Mouse (Mus musculus): Measurements from ENCODE around the gene Atp5d. TPM values are rescaled to one million over a fixed set of nuclear protein-coding genes. Genes with fewer than 3 reads are reported as not detected.

The Atp5d gene
- total and polyA plus RNA-seq, 2 experiments from 2014 or later, result 972 to 1,858 TPM

GRCm38 (mm10) chr10:80114341-80115284 is 23.8 kb upstream of the Atp5d start:
- 2% methylated on average over 27 of the region's 27 CpGs for WGBS
- peak; percentile 92 for DNase-seq (ENCODE audit: low spot score)
- peak overlapping the region; percentile 61 for H3K4me2 ChIP-seq (ENCODE audit: low read depth, low read length)
- TF ChIP-seq EP300 (IDR thresholded peaks at IDR 0.05; ENCODE audit: low read depth) (no peak), CTCF (IDR thresholded peaks at IDR 0.05; ENCODE audit: low read depth) (peak; percentile 99)
- peak overlapping the region; percentile 64 for H3K9ac ChIP-seq (replicated peaks; ENCODE audit: low read depth, low read length)
- no peaks in the 10 kb centered on the region for H3K27me3 ChIP-seq (ENCODE audit: control insufficient read depth, insufficient read depth, low read length)
- H3K9me3 ChIP-seq (replicated peaks; ENCODE audit: control insufficient read depth, low read length), result no peaks in the 10 kb centered on the region
- no peaks in the 10 kb centered on the region for H3K36me3 ChIP-seq (replicated peaks; ENCODE audit: control insufficient read depth, insufficient read depth, low read length)
- peak; percentile 52 for ATAC-seq (ENCODE audit: insufficient read depth, low read depth)
- peak overlapping the region; percentile 95 for H3K27ac ChIP-seq (ENCODE audit: low read depth)
- peaks cover 23% of the 10 kb centered on the region for H3K4me1 ChIP-seq (ENCODE audit: control insufficient read depth, insufficient read depth)
- H3K4me3 ChIP-seq (ENCODE audit: low read depth, low read length), result peak overlapping the region; percentile 49

- under 1% methylated on average over 67 of the region's 70 CpGs for WGBS
- peak within 1 kb of the TSS; percentile 97 for H3K4me3 ChIP-seq (ENCODE audit: low read depth, low read length)
- peak within 1 kb of the TSS; percentile 95 for H3K27ac ChIP-seq (ENCODE audit: low read depth)
- DNase-seq (ENCODE audit: low spot score), result peak; percentile 100
- H3K4me2 ChIP-seq (ENCODE audit: low read depth, low read length), result peak within 1 kb of the TSS; percentile 93
- H3K9ac ChIP-seq (replicated peaks; ENCODE audit: low read depth, low read length), result peak within 1 kb of the TSS; percentile 92
- no peaks in the 10 kb centered on the region for H3K9me3 ChIP-seq (replicated peaks; ENCODE audit: control insufficient read depth, low read length)
- H3K4me1 ChIP-seq (ENCODE audit: control insufficient read depth, insufficient read depth), result peaks cover 31% of the 10 kb centered on the region
- TF ChIP-seq EP300 (IDR thresholded peaks at IDR 0.05; ENCODE audit: low read depth), result peak; percentile 72; the same call in 1 of the 2 replicates
- TF ChIP-seq CTCF (IDR thresholded peaks at IDR 0.05; ENCODE audit: low read depth), result peak; percentile 23; the same call in 1 of the 2 replicates
- H3K36me3 ChIP-seq (replicated peaks; ENCODE audit: control insufficient read depth, insufficient read depth, low read length), result no peaks in the 10 kb centered on the region; the same call in 1 of the 2 replicates
- H3K27me3 ChIP-seq (ENCODE audit: control insufficient read depth, insufficient read depth, low read length), result no peaks in the 10 kb centered on the region
- ATAC-seq (ENCODE audit: insufficient read depth, low read depth), result peak; percentile 96
These were observed 23.0 kb upstream of the Atp5d start, which contains the start of gene Stk11 for GRCm38 (mm10) chr10:80115290-80115943. Gene Stk11, plus strand, starts transcription at chr10:80115803.

DNA sequence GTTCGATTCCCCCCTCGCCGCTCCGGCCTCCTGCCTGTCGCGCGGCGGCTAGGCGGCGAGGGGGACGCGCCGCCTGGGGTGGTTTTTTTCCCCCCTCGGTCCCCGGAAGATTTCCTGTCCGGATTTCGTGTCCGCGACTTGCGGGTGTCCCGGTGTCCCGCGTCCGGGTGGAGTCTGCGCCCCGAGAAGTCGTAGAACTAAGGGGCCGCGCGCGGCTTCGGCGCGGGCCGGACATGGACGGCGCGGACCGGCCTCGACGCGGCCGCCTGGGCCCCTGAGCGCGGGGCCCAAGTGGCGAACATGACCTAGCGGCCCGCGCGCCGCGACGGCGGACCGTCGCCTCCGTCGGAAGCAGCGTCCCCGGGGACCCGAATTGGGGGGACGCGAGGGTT is 22.5 kb upstream of the Atp5d start:
- peak overlapping the region; percentile 93 for H3K4me2 ChIP-seq (ENCODE audit: low read depth, low read length)
- H3K27me3 ChIP-seq (ENCODE audit: control insufficient read depth, insufficient read depth, low read length), result no peaks in the 10 kb centered on the region
- TF ChIP-seq CTCF (IDR thresholded peaks at IDR 0.05; ENCODE audit: low read depth) (no peak), EP300 (IDR thresholded peaks at IDR 0.05; ENCODE audit: low read depth) (no peak; the same call in 1 of the 2 replicates)
- DNase-seq (ENCODE audit: low spot score) (no peak), ATAC-seq (ENCODE audit: insufficient read depth, low read depth) (no peak)
- under 1% methylated on average over 51 of the region's 63 CpGs for WGBS
- H3K9ac ChIP-seq (replicated peaks; ENCODE audit: low read depth, low read length), result peak overlapping the region; percentile 92
- H3K9me3 ChIP-seq (replicated peaks; ENCODE audit: control insufficient read depth, low read length), result no peaks in the 10 kb centered on the region
- peak overlapping the region; percentile 90 for H3K27ac ChIP-seq (ENCODE audit: low read depth)
- peaks cover 31% of the 10 kb centered on the region for H3K4me1 ChIP-seq (ENCODE audit: control insufficient read depth, insufficient read depth)
- H3K36me3 ChIP-seq (replicated peaks; ENCODE audit: control insufficient read depth, insufficient read depth, low read length), result peaks cover 3% of the 10 kb centered on the region; the same call in 1 of the 2 replicates
- peak overlapping the region; percentile 97 for H3K4me3 ChIP-seq (ENCODE audit: low read depth, low read length)

DNA sequence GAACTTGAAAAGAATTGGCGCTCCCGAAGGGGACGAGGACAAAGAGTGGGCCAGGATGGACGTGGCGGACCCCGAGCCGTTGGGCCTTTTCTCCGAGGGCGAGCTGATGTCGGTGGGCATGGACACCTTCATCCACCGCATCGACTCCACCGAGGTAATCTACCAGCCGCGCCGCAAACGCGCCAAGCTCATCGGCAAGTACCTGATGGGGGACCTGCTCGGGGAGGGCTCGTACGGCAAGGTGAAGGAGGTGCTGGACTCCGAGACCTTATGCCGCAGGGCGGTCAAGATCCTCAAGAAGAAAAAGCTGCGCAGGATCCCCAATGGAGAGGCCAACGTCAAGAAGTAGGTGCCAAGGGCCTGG is 21.9 kb upstream of the Atp5d start:
- Histone ChIP-seq H3K36me3 (replicated peaks; ENCODE audit: control insufficient read depth, insufficient read depth, low read length) (peaks cover 6% of the 10 kb centered on the region; the same call in 1 of the 2 replicates), H3K27ac (ENCODE audit: low read depth) (peak overlapping the region; percentile 71), H3K4me3 (ENCODE audit: low read depth, low read length) (peak overlapping the region; percentile 97), H3K27me3 (ENCODE audit: control insufficient read depth, insufficient read depth, low read length) (no peaks in the 10 kb centered on the region), H3K9ac (replicated peaks; ENCODE audit: low read depth, low read length) (peak overlapping the region; percentile 92), H3K9me3 (replicated peaks; ENCODE audit: control insufficient read depth, low read length) (no peaks in the 10 kb centered on the region), H3K4me1 (ENCODE audit: control insufficient read depth, insufficient read depth) (peaks cover 31% of the 10 kb centered on the region), H3K4me2 (ENCODE audit: low read depth, low read length) (peak overlapping the region; percentile 93)
- TF ChIP-seq EP300 (IDR thresholded peaks at IDR 0.05; ENCODE audit: low read depth) (no peak), CTCF (IDR thresholded peaks at IDR 0.05; ENCODE audit: low read depth) (no peak)
- ATAC-seq (ENCODE audit: insufficient read depth, low read depth) (no peak), DNase-seq (ENCODE audit: low spot score) (no peak)
- WGBS, result under 1% methylated on average over 27 of the region's 27 CpGs

- ATAC-seq (ENCODE audit: insufficient read depth, low read depth) (no peak), DNase-seq (ENCODE audit: low spot score) (peak; percentile 53)
- Histone ChIP-seq H3K9me3 (replicated peaks; ENCODE audit: control insufficient read depth, low read length) (no peaks in the 10 kb centered on the region), H3K4me3 (ENCODE audit: low read depth, low read length) (peak overlapping the region; percentile 97), H3K36me3 (replicated peaks; ENCODE audit: control insufficient read depth, insufficient read depth, low read length) (peaks cover 9% of the 10 kb centered on the region; the same call in 1 of the 2 replicates), H3K4me1 (ENCODE audit: control insufficient read depth, insufficient read depth) (peaks cover 31% of the 10 kb centered on the region), H3K27ac (ENCODE audit: low read depth) (peak overlapping the region; percentile 71), H3K4me2 (ENCODE audit: low read depth, low read length) (peak overlapping the region; percentile 93), H3K27me3 (ENCODE audit: control insufficient read depth, insufficient read depth, low read length) (no peaks in the 10 kb centered on the region), H3K9ac (replicated peaks; ENCODE audit: low read depth, low read length) (peak overlapping the region; percentile 92)
- WGBS, result under 1% methylated on average over 30 of the region's 30 CpGs
- TF ChIP-seq EP300 (IDR thresholded peaks at IDR 0.05; ENCODE audit: low read depth), result no peak
- no peak for TF ChIP-seq CTCF (IDR thresholded peaks at IDR 0.05; ENCODE audit: low read depth)
These were observed 21.3 kb upstream of the Atp5d start for GRCm38 (mm10) chr10:80116927-80117691.
